In genomic region chr11:80562479-80562878, GRCm38 (mm10) we compare ENCODE assay signal across 7 mouse cellular contexts.
DNase-seq lines count a peak whose midpoint lies in the region.

No protein-coding gene starts in this region.

- DNase-seq in layer of hippocampus, postnatal 10 days (ENCODE audit: low spot score in 2 of 2), result peak; percentile 50 to 51
- no peak for DNase-seq in layer of hippocampus, adult 8-10 months (ENCODE audit: low spot score in 2 of 2)
- DNase-seq in NIH3T3 (ENCODE audit: low read depth), result peak; percentile 29
- peak; percentile 50 for DNase-seq in embryo, embryonic 10 days (ENCODE audit: low spot score)
- DNase-seq in spleen, adult 12 weeks (ENCODE audit: low spot score), result peak; percentile 14
- DNase-seq in frontal cortex, postnatal 10 days (ENCODE audit: low spot score in 2 of 2), result no peak
- no peak for DNase-seq in left cerebral cortex, adult 9 months (ENCODE audit: low spot score in 2 of 2)

Comparison
In these comparisons a context has a peak if more than half of its experiments do, and no peak if none do; other contexts are left out.
1. DNase-seq: peak in layer of hippocampus, postnatal 10 days (2 of 2), NIH3T3 (single experiment), embryo, embryonic 10 days (single experiment) and spleen, adult 12 weeks (single experiment); none in layer of hippocampus, adult 8-10 months (0 of 2), frontal cortex, postnatal 10 days (0 of 2) and left cerebral cortex, adult 9 months (0 of 2).